Mouse (Mus musculus) heart, embryonic 10.5 days (tissue): ENCODE measurements around the gene Ctnnb1. TPM values are rescaled to one million over a fixed set of nuclear protein-coding genes. Genes with fewer than 3 reads are reported as not detected.

ENCODE experiments used
- DNase-seq: peaks from one replicate; pipeline ENCODE4 v3.0.0-alpha.2; 2017; ENCODE audit warnings: low spot score
- H3K27ac ChIP-seq: fragments of 300-500 bp; sonication (generic); 2 replicates; pipeline ENCODE4 v1.5.1; 2016; ENCODE audit warnings: mild to moderate bottlenecking
- H3K27me3 ChIP-seq: fragments of 300-500 bp; sonication (generic); 2 replicates; pipeline ENCODE4 v1.6.1; 2016; ENCODE audit warnings: mild to moderate bottlenecking; ENCODE audit not compliant: poor library complexity, insufficient read depth, severe bottlenecking
- H3K36me3 ChIP-seq: fragments of 300-500 bp; sonication (generic); 2 replicates; pipeline ENCODE4 v1.6.1; 2016; ENCODE audit warnings: mild to moderate bottlenecking, moderate library complexity
- H3K4me1 ChIP-seq: fragments of 300-500 bp; sonication (generic); 2 replicates; pipeline ENCODE4 v1.6.1; 2016; ENCODE audit warnings: mild to moderate bottlenecking
- H3K4me3 ChIP-seq: fragments of 300-500 bp; sonication (generic); 2 replicates; pipeline ENCODE4 v1.5.1; 2016; ENCODE audit warnings: mild to moderate bottlenecking, moderate library complexity
- H3K9me3 ChIP-seq: fragments of 300-500 bp; sonication (generic); 2 replicates; pipeline ENCODE4 v1.6.1; 2016; ENCODE audit warnings: mild to moderate bottlenecking, moderate library complexity
- WGBS: fragments of 180-500 bp; shearing (Covaris S2); methylation state at CpG from one replicate; pipeline ENCODE4 v1.1.7; 2016; 5-methylcytosine and 5-hydroxymethylcytosine counted together
- microRNA-seq: library from miRNA; unstranded; fragments of <30 nt; microRNA quantifications from one replicate; pipeline ENCODE4, GENCODE M21; 2017
- polyA plus RNA-seq: library from polyadenylated mRNA; unstranded; fragments of >200 nt; fragmentation: Nextera tagmentation; extraction: Ambion mirVana; gene quantifications from 2 replicates; pipeline ENCODE4 v1.2.1, GENCODE M21; 2016

The Ctnnb1 gene
- polyA plus RNA-seq, 1 experiment from 2014 or later = 445 TPM

DNA sequence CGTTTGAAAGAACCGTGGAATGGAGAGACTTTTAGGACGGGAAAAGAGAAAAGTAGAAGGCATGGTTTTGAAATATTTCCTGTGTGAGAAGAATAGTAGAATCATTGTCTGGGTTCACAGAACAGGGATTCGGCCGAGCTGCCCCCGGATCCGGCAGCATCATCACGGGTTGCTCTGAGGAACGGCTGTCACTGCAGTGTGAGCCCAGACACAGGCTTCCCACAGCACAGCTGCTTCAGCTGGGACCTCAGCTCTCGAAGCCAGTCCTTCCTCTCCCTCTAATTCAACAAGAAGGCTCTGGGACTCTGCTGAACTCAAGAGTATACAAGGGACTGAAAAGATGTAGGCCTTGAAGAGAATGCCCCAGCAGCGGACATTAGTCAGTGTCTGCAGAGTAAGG is 69.7 kb downstream of the Ctnnb1 start:
- WGBS = 72% methylated on average over 11 of the region's 11 CpGs

DNA sequence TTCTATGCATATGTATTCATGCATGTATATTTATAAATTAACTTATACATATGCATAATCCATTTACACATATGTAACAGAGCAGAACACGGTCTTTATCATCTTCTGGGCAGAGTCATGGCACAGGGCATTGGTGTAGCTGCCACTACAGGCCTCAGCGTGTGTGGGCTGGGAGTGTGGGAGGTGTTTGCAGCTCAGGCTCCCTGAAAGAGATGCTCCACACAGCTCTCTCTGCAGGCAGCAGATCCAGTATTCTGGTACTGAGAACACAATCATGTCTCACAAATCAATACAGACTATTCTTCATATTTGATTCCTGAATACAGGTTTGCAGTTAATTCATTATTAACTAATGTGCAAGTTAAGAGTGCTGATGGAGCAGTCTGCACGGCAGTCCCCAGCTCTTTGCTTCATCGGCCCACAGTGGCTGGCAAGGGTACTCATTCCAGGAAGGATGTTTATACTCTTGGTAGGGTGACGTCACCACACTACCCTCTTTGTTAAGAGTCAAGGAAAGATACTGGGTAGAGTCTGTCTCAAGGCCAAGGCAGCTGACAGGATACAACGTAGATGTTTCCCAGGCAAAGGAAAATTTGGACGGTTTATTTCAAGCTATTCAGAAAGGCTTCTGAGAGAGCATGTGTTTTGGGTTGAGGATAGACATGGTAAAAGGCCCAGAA is 71.8 kb downstream of the Ctnnb1 start:
- no peak overlapping the region for H3K4me3 ChIP-seq
- peak overlapping the region; percentile 52; the same call in 1 of the 2 replicates for H3K27ac ChIP-seq
- H3K36me3 ChIP-seq = no peaks in the 10 kb centered on the region
- DNase-seq = no peak
- WGBS = 58% methylated on average over 7 of the region's 7 CpGs
- H3K9me3 ChIP-seq = no peaks in the 10 kb centered on the region
- H3K27me3 ChIP-seq = no peaks in the 10 kb centered on the region
- H3K4me1 ChIP-seq = peaks cover 12% of the 10 kb centered on the region

More for the DNA sequence above, 69.7 kb downstream of the Ctnnb1 start:
- H3K9me3 ChIP-seq = no peaks in the 10 kb centered on the region
- H3K4me1 ChIP-seq = peaks cover 22% of the 10 kb centered on the region
- no peak for DNase-seq
- H3K27me3 ChIP-seq = no peaks in the 10 kb centered on the region
- H3K36me3 ChIP-seq = no peaks in the 10 kb centered on the region
- no peak overlapping the region for H3K27ac ChIP-seq
- H3K4me3 ChIP-seq = no peak overlapping the region

DNA sequence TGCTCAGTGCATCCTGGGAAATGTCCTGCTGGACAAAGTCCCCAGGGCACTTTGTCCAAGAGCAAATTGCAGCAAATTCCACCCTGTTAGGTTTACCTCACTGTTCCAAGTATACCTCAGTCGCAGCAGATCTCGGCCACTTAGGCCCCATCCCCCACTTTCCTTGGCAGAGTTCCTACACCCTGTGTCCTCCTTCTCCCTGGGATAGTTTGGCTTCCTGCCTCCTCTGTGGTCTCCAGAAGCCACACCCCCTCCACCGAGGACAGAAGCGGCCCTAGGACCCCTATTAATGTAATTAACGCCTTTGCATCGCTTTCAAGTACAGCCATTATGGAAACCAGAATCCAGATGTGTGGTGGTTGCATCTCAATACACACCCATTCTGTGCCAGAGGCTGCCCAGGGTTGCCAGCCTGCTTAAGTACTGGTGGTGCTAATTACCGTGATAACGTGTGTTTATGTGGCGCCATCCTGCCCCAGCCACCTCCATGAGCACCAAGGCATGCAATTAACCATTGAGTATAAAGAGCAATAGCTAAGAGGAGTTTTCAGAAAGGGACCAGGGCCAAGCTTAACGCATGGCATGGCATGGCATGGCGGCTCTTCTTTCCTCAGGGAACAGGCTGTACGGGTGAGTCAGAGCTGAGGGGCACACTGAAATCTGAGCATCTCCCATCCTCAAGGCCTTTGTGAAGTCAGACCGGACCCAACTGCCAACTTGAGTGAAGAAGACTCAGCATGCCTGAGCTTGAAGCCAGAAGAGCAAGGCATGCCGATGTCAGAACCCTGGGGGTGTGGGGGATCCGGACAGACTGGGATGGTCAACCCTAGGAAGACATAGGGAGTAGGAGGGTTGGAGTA is 72.9 kb downstream of the Ctnnb1 start:
- DNase-seq = no peak
- Histone ChIP-seq H3K9me3 (no peaks in the 10 kb centered on the region), H3K27me3 (no peaks in the 10 kb centered on the region), H3K36me3 (no peaks in the 10 kb centered on the region), H3K27ac (no peak overlapping the region), H3K4me3 (no peak overlapping the region), H3K4me1 (peaks cover 12% of the 10 kb centered on the region)
- 66% methylated on average over 15 of the region's 15 CpGs for WGBS

DNA sequence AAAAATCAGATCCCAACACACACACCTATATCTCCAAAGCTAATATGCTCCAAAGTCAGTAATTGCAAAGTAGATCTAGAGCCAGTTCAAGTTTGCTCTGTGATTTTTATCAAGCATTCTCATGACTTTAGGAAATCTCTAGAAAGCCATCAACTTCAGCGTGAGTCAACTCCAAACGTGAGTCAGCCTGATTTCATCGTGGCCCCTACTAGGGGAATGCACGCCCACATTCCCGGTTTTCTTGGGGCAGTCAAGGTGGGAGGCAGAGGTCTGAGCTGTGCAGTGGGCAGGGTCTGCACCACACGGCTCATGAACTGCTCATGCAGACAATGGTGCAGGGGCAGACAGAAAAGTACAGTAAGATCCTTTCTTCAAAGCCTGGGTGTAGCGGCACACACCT is 76.9 kb downstream of the Ctnnb1 start:
- H3K27ac ChIP-seq = no peak overlapping the region

More for the DNA sequence above, 76.9 kb downstream of the Ctnnb1 start:
- 75% methylated on average over 7 of the region's 7 CpGs for WGBS
- H3K27me3 ChIP-seq = no peaks in the 10 kb centered on the region
- H3K9me3 ChIP-seq = no peaks in the 10 kb centered on the region
- H3K4me1 ChIP-seq = peaks cover 17% of the 10 kb centered on the region
- DNase-seq = no peak
- no peaks in the 10 kb centered on the region for H3K36me3 ChIP-seq
- H3K4me3 ChIP-seq = no peak overlapping the region

Small RNAs within 50 kb of the gene (microRNA-seq; reads per million reads assigned to microRNA genes)
- gene Mir7090 = not detected
